Mouse (Mus musculus): Measurements from ENCODE around the gene Dkkl1. TPM values are rescaled to one million over a fixed set of nuclear protein-coding genes. Genes with fewer than 3 reads are reported as not detected.

The Dkkl1 gene
- polyA plus RNA-seq, 1 experiment from 2014 or later: 0.84 TPM

- H3K4me1 ChIP-seq (replicated peaks; ENCODE audit: control insufficient read depth, insufficient read depth, low read length): 0 out of 2 replicates have a peak, but pooled peaks cover 2% of the 10 kb centered on the region
- H3K36me3 ChIP-seq (ENCODE audit: control insufficient read depth, insufficient read depth, low read length): no peaks in the 10 kb centered on the region
Measured at GRCm38 (mm10) chr7:45167761-45168445, 44.0 kb downstream of the Dkkl1 start.

GRCm38 (mm10) chr7:45166950-45167401 lies 45.0 kb downstream of the Dkkl1 start:
- no peak overlapping the region for H3K4me2 ChIP-seq (ENCODE audit: low read depth, low read length)
- no peak for ATAC-seq (ENCODE audit: low read depth)
- 30% methylated on average over 10 of the region's 10 CpGs for WGBS
- peaks cover 6% of the 10 kb centered on the region for H3K4me1 ChIP-seq (replicated peaks; ENCODE audit: control insufficient read depth, insufficient read depth, low read length)
- peaks cover 83% of the 10 kb centered on the region for H3K27me3 ChIP-seq (ENCODE audit: control insufficient read depth, insufficient read depth, low read depth, low read length)
- no peak overlapping the region for H3K4me3 ChIP-seq (ENCODE audit: low read length)
- H3K36me3 ChIP-seq (ENCODE audit: control insufficient read depth, insufficient read depth, low read length): no peaks in the 10 kb centered on the region
- H3K9ac ChIP-seq (ENCODE audit: low read length): no peak overlapping the region
- H3K9me3 ChIP-seq (ENCODE audit: control insufficient read depth, low read length): peaks cover 17% of the 10 kb centered on the region
- H3K27ac ChIP-seq (ENCODE audit: low read length): no peak overlapping the region

More at GRCm38 (mm10) chr7:45167761-45168445, 44.0 kb downstream of the Dkkl1 start:
- Histone ChIP-seq H3K27ac (ENCODE audit: low read length) (no peak overlapping the region), H3K27me3 (ENCODE audit: control insufficient read depth, insufficient read depth, low read depth, low read length) (peaks cover 77% of the 10 kb centered on the region), H3K4me3 (ENCODE audit: low read length) (no peak overlapping the region), H3K9ac (ENCODE audit: low read length) (no peak overlapping the region), H3K4me2 (ENCODE audit: low read depth, low read length) (no peak overlapping the region), H3K9me3 (ENCODE audit: control insufficient read depth, low read length) (peaks cover 17% of the 10 kb centered on the region)
- ATAC-seq (ENCODE audit: low read depth): no peak
- WGBS: 3% methylated on average over 19 of the region's 19 CpGs

DNA sequence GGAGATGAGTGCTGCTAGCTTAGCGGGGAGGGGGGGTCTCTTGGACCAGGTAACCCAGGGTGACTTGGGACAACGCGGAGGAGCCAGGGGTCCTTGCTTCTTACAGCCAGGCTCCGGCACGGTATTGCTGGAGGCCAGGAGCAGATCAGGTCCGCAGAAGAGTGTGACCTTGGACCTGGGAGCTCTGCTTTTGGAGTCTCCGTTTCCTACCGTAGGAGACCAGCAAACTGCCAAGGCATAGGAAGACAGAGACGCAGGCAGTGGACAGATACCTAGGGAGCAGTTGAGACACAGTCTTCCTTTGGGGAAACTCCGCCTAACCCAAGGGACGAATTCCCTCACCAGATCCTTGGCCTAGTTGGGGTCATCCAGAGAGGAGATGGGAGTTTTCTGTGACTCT lies 46.2 kb downstream of the Dkkl1 start:
- ATAC-seq (ENCODE audit: low read depth): no peak
- 40% methylated on average over 11 of the region's 11 CpGs for WGBS
- Histone ChIP-seq H3K4me2 (ENCODE audit: low read depth, low read length) (no peak overlapping the region), H3K4me3 (ENCODE audit: low read length) (no peak overlapping the region), H3K27ac (ENCODE audit: low read length) (no peak overlapping the region), H3K4me1 (replicated peaks; ENCODE audit: control insufficient read depth, insufficient read depth, low read length) (peaks cover 6% of the 10 kb centered on the region), H3K9me3 (ENCODE audit: control insufficient read depth, low read length) (peaks cover 17% of the 10 kb centered on the region), H3K9ac (ENCODE audit: low read length) (no peak overlapping the region), H3K36me3 (ENCODE audit: control insufficient read depth, insufficient read depth, low read length) (no peaks in the 10 kb centered on the region), H3K27me3 (ENCODE audit: control insufficient read depth, insufficient read depth, low read depth, low read length) (peaks cover 79% of the 10 kb centered on the region)

- Histone ChIP-seq H3K36me3 (ENCODE audit: control insufficient read depth, insufficient read depth, low read length) (peaks cover 2% of the 10 kb centered on the region; the same call in 1 of the 2 replicates), H3K27me3 (ENCODE audit: control insufficient read depth, insufficient read depth, low read depth, low read length) (peaks cover 75% of the 10 kb centered on the region), H3K4me1 (replicated peaks; ENCODE audit: control insufficient read depth, insufficient read depth, low read length) (peaks cover 6% of the 10 kb centered on the region), H3K4me2 (ENCODE audit: low read depth, low read length) (no peak overlapping the region), H3K27ac (ENCODE audit: low read length) (no peak overlapping the region), H3K9me3 (ENCODE audit: control insufficient read depth, low read length) (peaks cover 9% of the 10 kb centered on the region), H3K9ac (ENCODE audit: low read length) (no peak overlapping the region), H3K4me3 (ENCODE audit: low read length) (no peak overlapping the region)
- 57% methylated on average over 5 of the region's 5 CpGs for WGBS
- no peak for ATAC-seq (ENCODE audit: low read depth)
Measured at GRCm38 (mm10) chr7:45164833-45165232, 47.1 kb downstream of the Dkkl1 start.

DNA sequence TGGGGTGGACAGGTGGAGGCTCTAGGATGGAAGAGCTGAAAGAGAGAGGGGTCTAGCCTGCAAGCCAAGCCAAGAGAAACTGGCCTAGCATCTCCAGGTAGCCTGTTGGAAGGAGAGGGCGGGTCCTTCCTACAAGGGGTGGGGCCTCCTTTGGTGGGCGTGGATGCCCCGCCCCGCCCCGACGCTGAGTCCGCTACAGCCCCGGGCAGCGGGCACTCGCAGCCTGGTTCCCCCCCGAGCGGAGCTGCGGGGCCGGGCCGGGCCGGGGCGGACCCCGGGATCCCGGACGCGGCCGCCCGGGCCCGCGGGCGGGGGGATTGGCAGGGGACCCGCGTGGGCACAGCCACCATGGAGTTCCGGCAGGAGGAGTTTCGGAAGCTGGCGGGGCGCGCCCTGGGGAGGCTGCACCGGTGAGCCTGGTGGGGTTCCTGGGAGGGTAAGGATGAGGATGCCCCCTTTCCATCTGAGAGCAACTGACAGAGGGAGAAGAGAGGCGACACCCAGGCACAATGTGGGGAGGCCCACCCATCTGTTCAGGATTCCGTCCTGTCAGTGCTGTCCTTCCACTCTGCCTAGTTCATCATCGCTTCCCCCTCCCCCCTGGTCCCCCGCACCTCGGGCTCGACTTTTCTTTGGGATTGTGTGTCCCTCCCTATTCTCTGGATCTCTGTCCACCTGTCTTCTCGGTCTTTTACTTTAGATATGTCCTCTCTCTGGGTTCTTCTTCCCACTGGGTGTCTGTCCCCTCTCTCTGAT lies 48.0 kb downstream of the Dkkl1 start, which contains the start of gene Slc17a7:
TSS of gene Slc17a7 (plus strand) at position 215 of the 756 bp plus-strand sequence.
- H3K9me3 ChIP-seq (ENCODE audit: control insufficient read depth, low read length): peaks cover 2% of the 10 kb centered on the region; the same call in 1 of the 2 replicates
- H3K4me1 ChIP-seq (replicated peaks; ENCODE audit: control insufficient read depth, insufficient read depth, low read length): peaks cover 6% of the 10 kb centered on the region
- WGBS: 1% methylated on average over 37 of the region's 41 CpGs
- 0 out of 2 replicates have a peak, but pooled peaks have one; percentile 9 for ATAC-seq (ENCODE audit: low read depth)
- H3K4me2 ChIP-seq (ENCODE audit: low read depth, low read length): peak within 1 kb of the TSS; percentile 71
- peak within 1 kb of the TSS; percentile 65 for H3K9ac ChIP-seq (ENCODE audit: low read length)
- H3K27me3 ChIP-seq (ENCODE audit: control insufficient read depth, insufficient read depth, low read depth, low read length): peaks cover 66% of the 10 kb centered on the region
- H3K4me3 ChIP-seq (ENCODE audit: low read length): peak within 1 kb of the TSS; percentile 51
- no peak within 1 kb of the TSS for H3K27ac ChIP-seq (ENCODE audit: low read length)
- peaks cover 9% of the 10 kb centered on the region; the same call in 1 of the 2 replicates for H3K36me3 ChIP-seq (ENCODE audit: control insufficient read depth, insufficient read depth, low read length)

DNA sequence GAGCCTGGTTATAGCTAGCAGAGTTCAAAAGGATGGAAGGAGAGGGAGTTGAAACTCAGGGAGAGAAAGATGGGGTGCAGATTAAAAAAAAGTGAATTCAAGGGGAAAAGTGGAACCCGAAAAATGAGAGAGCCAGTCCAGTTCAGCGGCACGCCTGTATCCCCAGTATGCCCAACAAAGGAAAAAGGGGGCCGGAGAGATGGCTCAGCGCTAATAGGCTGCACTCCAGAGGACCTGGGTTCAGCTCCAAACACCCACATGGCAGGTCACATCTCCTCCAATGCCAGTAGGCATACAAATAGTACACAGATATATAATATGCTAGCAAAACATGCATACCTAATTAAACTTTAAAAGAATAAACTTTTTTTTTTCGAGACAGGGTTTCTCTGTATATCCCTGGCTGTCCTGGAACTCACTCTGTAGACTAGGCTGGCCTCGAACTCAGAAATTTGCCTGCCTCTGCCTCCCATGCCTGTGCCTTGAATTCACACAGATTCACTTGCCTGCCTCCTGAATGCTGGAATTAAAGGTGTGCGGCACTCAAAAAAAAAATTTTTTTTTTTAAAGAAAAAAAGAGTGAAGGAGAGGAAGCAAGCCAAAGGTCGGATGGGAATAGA lies 48.8 kb downstream of the Dkkl1 start:
- no peak overlapping the region for H3K4me3 ChIP-seq (ENCODE audit: low read length)

DNA sequence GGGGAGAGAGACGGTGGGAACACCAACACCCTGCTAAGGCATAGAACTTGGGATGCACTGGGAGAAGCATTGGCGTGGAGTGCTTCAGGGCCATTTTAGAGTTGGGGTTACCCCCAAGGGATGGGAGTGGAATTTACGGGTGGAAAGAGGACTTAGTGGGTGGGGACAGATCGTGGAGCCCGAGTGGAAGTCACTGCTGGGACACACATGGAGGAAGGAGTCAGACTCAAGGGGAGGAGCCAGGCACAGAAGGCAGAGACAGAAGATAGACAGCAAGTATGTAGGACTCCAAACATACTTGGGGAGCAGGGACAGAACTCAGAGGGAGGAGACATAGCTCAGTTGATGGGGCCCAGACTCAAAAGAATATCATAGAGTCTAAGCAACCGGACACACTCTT lies 49.4 kb downstream of the Dkkl1 start:
- 19% methylated on average over 6 of the region's 6 CpGs for WGBS
- Histone ChIP-seq H3K4me3 (ENCODE audit: low read length) (peak overlapping the region; percentile 53), H3K27ac (ENCODE audit: low read length) (no peak overlapping the region), H3K4me1 (replicated peaks; ENCODE audit: control insufficient read depth, insufficient read depth, low read length) (peaks cover 6% of the 10 kb centered on the region), H3K27me3 (ENCODE audit: control insufficient read depth, insufficient read depth, low read depth, low read length) (peaks cover 52% of the 10 kb centered on the region), H3K4me2 (ENCODE audit: low read depth, low read length) (peak overlapping the region; percentile 87), H3K36me3 (ENCODE audit: control insufficient read depth, insufficient read depth, low read length) (peaks cover 9% of the 10 kb centered on the region; the same call in 1 of the 2 replicates), H3K9ac (ENCODE audit: low read length) (peak overlapping the region; percentile 56), H3K9me3 (ENCODE audit: control insufficient read depth, low read length) (no peaks in the 10 kb centered on the region)
- ATAC-seq (ENCODE audit: low read depth): no peak; the same call in 1 of the 2 replicates

More for the DNA sequence above, 48.8 kb downstream of the Dkkl1 start:
- H3K4me1 ChIP-seq (replicated peaks; ENCODE audit: control insufficient read depth, insufficient read depth, low read length): peaks cover 6% of the 10 kb centered on the region
- H3K27ac ChIP-seq (ENCODE audit: low read length): no peak overlapping the region
- H3K27me3 ChIP-seq (ENCODE audit: control insufficient read depth, insufficient read depth, low read depth, low read length): peaks cover 58% of the 10 kb centered on the region
- H3K4me2 ChIP-seq (ENCODE audit: low read depth, low read length): no peak overlapping the region
- 69% methylated on average over 9 of the region's 9 CpGs for WGBS
- H3K9me3 ChIP-seq (ENCODE audit: control insufficient read depth, low read length): no peaks in the 10 kb centered on the region
- peaks cover 9% of the 10 kb centered on the region; the same call in 1 of the 2 replicates for H3K36me3 ChIP-seq (ENCODE audit: control insufficient read depth, insufficient read depth, low read length)
- no peak overlapping the region for H3K9ac ChIP-seq (ENCODE audit: low read length)
- no peak for ATAC-seq (ENCODE audit: low read depth)

DNA sequence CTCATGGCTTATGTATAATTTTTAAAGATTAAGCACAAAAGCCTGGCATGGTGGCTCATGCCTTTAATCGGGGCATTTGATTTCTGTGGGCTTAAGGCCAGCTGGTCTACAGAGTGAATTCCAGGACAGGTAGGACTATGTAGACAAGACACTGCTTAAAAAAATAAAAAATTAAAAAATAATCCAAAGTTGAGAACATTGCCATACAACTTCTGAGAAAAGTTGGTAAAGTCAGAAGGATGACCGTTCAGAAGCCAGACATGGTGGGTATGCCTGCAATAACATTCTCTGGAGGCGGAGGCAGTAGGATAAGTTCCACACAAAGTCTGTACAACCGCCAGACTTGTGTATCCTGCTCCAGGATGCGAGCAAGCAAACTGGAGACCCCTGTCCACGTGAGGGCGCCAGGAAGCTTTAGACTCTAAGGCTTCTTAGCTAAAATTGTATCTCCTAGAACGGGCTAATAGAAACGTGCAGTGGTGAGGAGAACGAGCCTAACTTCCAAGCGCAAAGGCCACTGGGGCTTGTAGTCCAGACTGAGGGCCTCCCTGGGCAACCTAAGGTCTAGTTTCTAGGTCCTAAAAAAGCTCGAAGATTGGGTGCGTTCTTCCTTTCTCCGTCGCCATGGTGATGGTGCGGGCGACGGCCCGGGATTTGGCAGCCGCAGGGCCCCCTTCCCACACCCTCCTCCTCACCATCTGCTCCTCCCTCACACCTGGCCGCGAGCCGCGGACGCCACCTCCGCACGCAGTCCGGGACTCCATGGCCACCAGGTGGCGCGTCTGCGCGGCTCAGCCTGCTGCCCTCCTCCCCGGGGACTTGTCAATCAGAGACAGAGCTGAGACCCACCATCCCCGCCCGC lies 50.1 kb downstream of the Dkkl1 start:
- Histone ChIP-seq H3K4me1 (replicated peaks; ENCODE audit: control insufficient read depth, insufficient read depth, low read length) (peaks cover 6% of the 10 kb centered on the region), H3K9ac (ENCODE audit: low read length) (peak overlapping the region; percentile 56), H3K36me3 (ENCODE audit: control insufficient read depth, insufficient read depth, low read length) (peaks cover 9% of the 10 kb centered on the region; the same call in 1 of the 2 replicates), H3K27ac (ENCODE audit: low read length) (no peak overlapping the region), H3K27me3 (ENCODE audit: control insufficient read depth, insufficient read depth, low read depth, low read length) (peaks cover 45% of the 10 kb centered on the region), H3K4me2 (ENCODE audit: low read depth, low read length) (peak overlapping the region; percentile 87), H3K4me3 (ENCODE audit: low read length) (peak overlapping the region; percentile 53), H3K9me3 (ENCODE audit: control insufficient read depth, low read length) (no peaks in the 10 kb centered on the region)
- 4% methylated on average over 35 of the region's 35 CpGs for WGBS
- ATAC-seq (ENCODE audit: low read depth): peak; percentile 93
